ENCODE assay signal across 10 mouse cellular contexts in the genomic region with DNA sequence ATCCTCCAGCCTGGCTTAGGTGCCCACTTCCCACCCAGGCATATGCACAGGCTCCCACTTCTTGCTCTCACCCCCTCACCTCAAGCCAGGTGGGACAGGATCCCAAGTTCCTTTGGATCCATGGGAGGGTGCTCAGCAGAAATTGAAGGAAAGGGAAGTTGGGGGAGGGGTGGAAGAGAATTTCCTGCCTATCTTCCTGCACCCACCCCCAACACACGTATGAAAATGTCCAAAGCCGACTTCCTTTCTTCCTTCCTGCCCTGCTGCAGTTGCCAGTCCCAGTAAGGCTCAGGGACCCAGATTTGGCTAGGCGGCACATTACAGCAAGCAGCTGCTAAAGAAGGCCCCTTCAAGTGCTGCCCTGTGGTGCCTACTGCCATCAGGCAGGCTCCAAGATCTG. TPM values are rescaled to one million over a fixed set of nuclear protein-coding genes. Genes with fewer than 3 reads are reported as not detected.
DNase-seq lines count a peak whose midpoint lies in the region; ATAC-seq lines count a peak whose summit lies in the region.
"Had no signal": no experiment of that assay in that cellular context is flagged by ENCODE, and none has a peak within 500 bp of the region (broad histone marks: within the 10 kb centered on the region; RNA-seq: fewer than 3 reads in every experiment).

No protein-coding gene starts in this region.

- 39% methylated on average over 3 of the region's 3 CpGs for WGBS in embryonic facial prominence, embryonic 14.5 days
- WGBS in lung, embryonic 15.5 days, result 29% methylated on average over 3 of the region's 3 CpGs

- peak; percentile 55 for DNase-seq in adrenal gland, postnatal 14 days
- DNase-seq in embryonic facial prominence, embryonic 14.5 days (ENCODE audit: low spot score), result no peak
- DNase-seq in heart, postnatal 4 days, result peak; percentile 29
- no peak for DNase-seq in c-Kit-positive CD71-positive TER-119-positive erythroid progenitor cells, embryonic 14.5 days (ENCODE audit: low spot score)
- no peak for DNase-seq in thymus, adult 18-20 months
- DNase-seq in right cerebral cortex, postnatal 36 days (ENCODE audit: low spot score in 2 of 2), result no peak
- no peak for DNase-seq in urinary bladder, postnatal 10 days (ENCODE audit: low spot score)

- H3K9me3 ChIP-seq in embryonic facial prominence, embryonic 14.5 days (ENCODE audit: control insufficient read depth, low read length), result no peaks in the 10 kb centered on the region
- H3K9me3 ChIP-seq in lung, embryonic 15.5 days, result no peaks in the 10 kb centered on the region
- H3K9me3 ChIP-seq: stomach, embryonic 15.5 days had no signal

- no peak for ATAC-seq in embryonic facial prominence, embryonic 14.5 days (ENCODE audit: low read depth)
- no peak for ATAC-seq in lung, embryonic 15.5 days (ENCODE audit: borderline replicate concordance, extremely low read depth, low FRiP score, low TSS enrichment)
- ATAC-seq: Patski had no signal

- H3K4me1 ChIP-seq in embryonic facial prominence, embryonic 14.5 days (ENCODE audit: control insufficient read depth, insufficient read depth, low read length), result peaks cover 7% of the 10 kb centered on the region
- H3K4me1 ChIP-seq in lung, embryonic 15.5 days, result peaks cover 14% of the 10 kb centered on the region

- H3K27me3 ChIP-seq in embryonic facial prominence, embryonic 14.5 days (replicated peaks; ENCODE audit: control insufficient read depth, insufficient read depth, low read length), result peaks cover 52% of the 10 kb centered on the region
- H3K27me3 ChIP-seq in lung, embryonic 15.5 days, result peaks cover 53% of the 10 kb centered on the region

- no peak overlapping the region; the same call in 1 of the 2 replicates for H3K27ac ChIP-seq in embryonic facial prominence, embryonic 14.5 days (replicated peaks; ENCODE audit: low read depth, low read length)
- peak overlapping the region; percentile 57 for H3K27ac ChIP-seq in lung, embryonic 15.5 days
- H3K27ac ChIP-seq: stomach, embryonic 15.5 days had no signal

- H3K4me2 ChIP-seq in embryonic facial prominence, embryonic 14.5 days (ENCODE audit: low read depth, low read length), result peak overlapping the region; percentile 79; the same call in 1 of the 2 replicates
- peak overlapping the region; percentile 91 for H3K4me2 ChIP-seq in lung, embryonic 15.5 days
- H3K4me2 ChIP-seq: stomach, embryonic 15.5 days had no signal

- H3K36me3 ChIP-seq in embryonic facial prominence, embryonic 14.5 days (ENCODE audit: control insufficient read depth, insufficient read depth, low read length), result no peaks in the 10 kb centered on the region
- no peaks in the 10 kb centered on the region for H3K36me3 ChIP-seq in lung, embryonic 15.5 days
- H3K36me3 ChIP-seq: stomach, embryonic 15.5 days had no signal

- no peak overlapping the region for H3K4me3 ChIP-seq in embryonic facial prominence, embryonic 14.5 days (ENCODE audit: low read depth, low read length)
- H3K4me3 ChIP-seq in lung, embryonic 15.5 days, result peak overlapping the region; percentile 55

- H3K9ac ChIP-seq in embryonic facial prominence, embryonic 14.5 days (ENCODE audit: low read depth, low read length), result no peak overlapping the region
- no peak overlapping the region for H3K9ac ChIP-seq in lung, embryonic 15.5 days
- H3K9ac ChIP-seq: stomach, embryonic 15.5 days had no signal

RNA-seq across cellular contexts. Expression of a gene that starts 2.1 kb away (rescaled TPM):
- 7.2 and 8.0 TPM in 2 replicates for total RNA-seq in adrenal gland, postnatal 14 days (2021)
- 0.79 and 0.81 TPM in 2 replicates for polyA plus RNA-seq in embryonic facial prominence, embryonic 14.5 days (2014; fragmentation: Nextera tagmentation; extraction: Ambion mirVana)
- 1 to 10 TPM; 8.6 to 9.1 TPM for total RNA-seq in heart, postnatal 4 days (2021)
- 0.77 and 1.2 TPM in 2 replicates for polyA plus RNA-seq in lung, embryonic 15.5 days (2015; fragmentation: Nextera tagmentation; extraction: Ambion mirVana)

RNA-seq across cellular contexts. Expression of a gene that starts 17.5 kb away (rescaled TPM):
- 12.2 and 12.9 TPM in 2 replicates for total RNA-seq in adrenal gland, postnatal 14 days (2021)
- 19.4 and 22.5 TPM in 2 replicates for polyA plus RNA-seq in embryonic facial prominence, embryonic 14.5 days (2014; fragmentation: Nextera tagmentation; extraction: Ambion mirVana)
- 10 to 100 TPM; 11.9 to 14.9 TPM for total RNA-seq in heart, postnatal 4 days (2021)
- 32.1 and 34.4 TPM in 2 replicates for polyA plus RNA-seq in lung, embryonic 15.5 days (2015; fragmentation: Nextera tagmentation; extraction: Ambion mirVana)

RNA-seq across cellular contexts. Expression of a gene that starts 56.6 kb away (rescaled TPM):
- total RNA-seq in adrenal gland, postnatal 14 days (2021), result 2.3 and 4.5 TPM in 2 replicates
- polyA plus RNA-seq in embryonic facial prominence, embryonic 14.5 days (2014; fragmentation: Nextera tagmentation; extraction: Ambion mirVana), result 5.3 and 10.0 TPM in 2 replicates
- 1 to 10 TPM; 1.1 to 2.0 TPM for total RNA-seq in heart, postnatal 4 days (2021)
- polyA plus RNA-seq in lung, embryonic 15.5 days (2015; fragmentation: Nextera tagmentation; extraction: Ambion mirVana), result 6.4 and 6.7 TPM in 2 replicates

RNA-seq across cellular contexts. Expression of a gene that starts 59.4 kb away (rescaled TPM):
- not detected in 2 replicates for total RNA-seq in adrenal gland, postnatal 14 days (2021)
- polyA plus RNA-seq in embryonic facial prominence, embryonic 14.5 days (2014; fragmentation: Nextera tagmentation; extraction: Ambion mirVana), result not detected in 2 replicates
- total RNA-seq in heart, postnatal 4 days (2021), result under 1 TPM in 1 of 2 experiments, not detected in 1; 0.23 TPM
- polyA plus RNA-seq in lung, embryonic 15.5 days (2015; fragmentation: Nextera tagmentation; extraction: Ambion mirVana), result not detected in 2 replicates
- polyA plus RNA-seq: Patski; stomach, embryonic 15.5 days had no signal

Comparison
In these comparisons a context has a peak if more than half of its experiments do, and no peak if none do; other contexts are left out.
1. DNase-seq: peak in adrenal gland, postnatal 14 days (single experiment) and heart, postnatal 4 days (single experiment); none in embryonic facial prominence, embryonic 14.5 days (single experiment), c-Kit-positive CD71-positive TER-119-positive erythroid progenitor cells, embryonic 14.5 days (single experiment), thymus, adult 18-20 months (0 of 2), right cerebral cortex, postnatal 36 days (0 of 2) and urinary bladder, postnatal 10 days (single experiment).